Mouse (Mus musculus): ENCODE results near the gene Mboat2. TPM values are rescaled to one million over a fixed set of nuclear protein-coding genes. Genes with fewer than 3 reads are reported as not detected.

Mboat2 gene
- total RNA-seq, 2 experiments from 2014 or later, result 9.7 to 11.0 TPM

- peak in 1 of 2 experiments; percentile 16 for DNase-seq
- intact Hi-C loops (cut with DNase I), result no loop called here
These were observed 64.7 kb downstream of the Mboat2 start for GRCm38 (mm10) chr12:24895352-24895751.

GRCm38 (mm10) chr12:24897354-24897753 lies 66.7 kb downstream of the Mboat2 start:
- no peak for DNase-seq
- intact Hi-C loops (cut with DNase I), result no loop called here

- no peak for DNase-seq
- intact Hi-C loops (cut with DNase I), result no loop called here
These were observed 67.5 kb downstream of the Mboat2 start for GRCm38 (mm10) chr12:24898226-24898625.

- no peak for DNase-seq
- intact Hi-C loops (cut with DNase I), result no loop called here
These were observed 69.0 kb downstream of the Mboat2 start for GRCm38 (mm10) chr12:24899636-24900035.

GRCm38 (mm10) chr12:24902736-24903135 lies 72.1 kb downstream of the Mboat2 start:
- DNase-seq, result no peak
- intact Hi-C loops (cut with DNase I), result no loop called here

- no peak for DNase-seq
- intact Hi-C loops (cut with DNase I), result no loop called here
These were observed 77.2 kb downstream of the Mboat2 start for GRCm38 (mm10) chr12:24907894-24908293.

- DNase-seq, result no peak
- intact Hi-C loops (cut with DNase I), result no loop called here
These were observed 79.0 kb downstream of the Mboat2 start for GRCm38 (mm10) chr12:24909679-24910078.

- intact Hi-C loops (cut with DNase I), result no loop called here
These were observed 81.5 kb downstream of the Mboat2 start for GRCm38 (mm10) chr12:24912174-24912573.

GRCm38 (mm10) chr12:24912876-24913275 lies 82.2 kb downstream of the Mboat2 start:
- intact Hi-C loops (cut with DNase I), result no loop called here
- DNase-seq, result no peak

More at GRCm38 (mm10) chr12:24912174-24912573, 81.5 kb downstream of the Mboat2 start:
- no peak for DNase-seq

GRCm38 (mm10) chr12:24918575-24919262 lies 88.0 kb downstream of the Mboat2 start:
- no peak for DNase-seq
- intact Hi-C loops (cut with DNase I), result no loop called here

- DNase-seq, result no peak
- intact Hi-C loops (cut with DNase I), result no loop called here
These were observed 90.2 kb downstream of the Mboat2 start for GRCm38 (mm10) chr12:24920861-24921260.

- intact Hi-C loops (cut with DNase I), result no loop called here
- DNase-seq, result no peak
These were observed 93.3 kb downstream of the Mboat2 start for GRCm38 (mm10) chr12:24924003-24924402.

- intact Hi-C loops (cut with DNase I), result no loop called here
- DNase-seq, result no peak
These were observed 94.6 kb downstream of the Mboat2 start for GRCm38 (mm10) chr12:24925276-24925675.

- no peak for DNase-seq
- intact Hi-C loops (cut with DNase I), result no loop called here
These were observed 95.0 kb downstream of the Mboat2 start for GRCm38 (mm10) chr12:24925684-24926083.

GRCm38 (mm10) chr12:24928051-24928748 lies 97.5 kb downstream of the Mboat2 start:
- intact Hi-C loops (cut with DNase I), result no loop called here
- no peak for DNase-seq

- no peak for DNase-seq
- intact Hi-C loops (cut with DNase I), result no loop called here
These were observed 98.4 kb downstream of the Mboat2 start for GRCm38 (mm10) chr12:24929043-24929442.

GRCm38 (mm10) chr12:24930760-24931159 lies 100.1 kb downstream of the Mboat2 start:
- no peak for DNase-seq
- intact Hi-C loops (cut with DNase I), result no loop called here

- intact Hi-C loops (cut with DNase I), result no loop called here
- DNase-seq, result no peak
These were observed 101.4 kb downstream of the Mboat2 start for GRCm38 (mm10) chr12:24932120-24932519.

- intact Hi-C loops (cut with DNase I), result no loop called here
- no peak for DNase-seq
These were observed 102.6 kb downstream of the Mboat2 start for GRCm38 (mm10) chr12:24933206-24933775.

- intact Hi-C loops (cut with DNase I), result no loop called here
- no peak for DNase-seq
These were observed 103.3 kb downstream of the Mboat2 start for GRCm38 (mm10) chr12:24933996-24934395.

- DNase-seq, result no peak
- intact Hi-C loops (cut with DNase I), result no loop called here
These were observed 105.6 kb downstream of the Mboat2 start for GRCm38 (mm10) chr12:24936281-24936680.

- intact Hi-C loops (cut with DNase I), result no loop called here
- DNase-seq, result no peak
These were observed 108.7 kb downstream of the Mboat2 start for GRCm38 (mm10) chr12:24939372-24939771.

Measured in heart, postnatal 36 days (tissue).